Mouse (Mus musculus) lung, embryonic 16.5 days (tissue): Measurements from ENCODE around the gene Tdrd9. TPM values are rescaled to one million over a fixed set of nuclear protein-coding genes. Genes with fewer than 3 reads are reported as not detected.
"Not testable (repeated sequence)": the region's sequence is repeated elsewhere in the genome, so short reads cannot be mapped to it uniquely, and the experiment has no call there.

Experiments used
- ATAC-seq: fragments of 200-750 bp; cut with Nextera tagmentation; 2 replicates; pipeline ENCODE4 v1.8.0; 2017; ENCODE audit warnings: low read depth, mild to moderate bottlenecking, moderate library complexity
- H3K27ac ChIP-seq: fragments of 300-500 bp; sonication (generic); 2 replicates; pipeline ENCODE4 v1.5.1; 2014; ENCODE audit warnings: mild to moderate bottlenecking, control low read depth, low read length
- H3K27me3 ChIP-seq: fragments of 300-500 bp; sonication (generic); 2 replicates; pipeline ENCODE4 v1.6.1; 2014; ENCODE audit warnings: low read depth, low read length, mixed read lengths; ENCODE audit not compliant: control insufficient read depth, insufficient read depth
- H3K36me3 ChIP-seq: fragments of 300-500 bp; sonication (generic); 2 replicates; pipeline ENCODE4 v1.6.1; 2014; ENCODE audit warnings: low read length; ENCODE audit not compliant: control insufficient read depth, insufficient read depth
- H3K4me1 ChIP-seq: fragments of 300-500 bp; sonication (generic); replicated peaks from 2 replicates; pipeline ENCODE4 v1.6.1; 2014; ENCODE audit warnings: low read length, mixed read lengths; ENCODE audit not compliant: control insufficient read depth, insufficient read depth
- H3K4me2 ChIP-seq: fragments of 300-500 bp; sonication (generic); 2 replicates; pipeline ENCODE4 v1.6.1; 2014; ENCODE audit warnings: low read depth, low read length, control low read depth
- H3K4me3 ChIP-seq: fragments of 300-500 bp; sonication (generic); 2 replicates; pipeline ENCODE4 v1.5.1; 2014; ENCODE audit warnings: mild to moderate bottlenecking, low read length, control low read depth
- H3K9ac ChIP-seq: fragments of 300-500 bp; sonication (generic); 2 replicates; pipeline ENCODE4 v1.6.1; 2014; ENCODE audit warnings: low read length, control low read depth
- H3K9me3 ChIP-seq: fragments of 300-500 bp; sonication (generic); 2 replicates; pipeline ENCODE4 v1.6.1; 2016; ENCODE audit warnings: low read length; ENCODE audit not compliant: control insufficient read depth
- WGBS: fragments of 180-500 bp; shearing (Covaris S2); extraction: QIAGEN DNeasy Blood & Tissue Kit; methylation state at CpG from one replicate; pipeline ENCODE4 v1.1.7; 2014; 5-methylcytosine and 5-hydroxymethylcytosine counted together
- polyA plus RNA-seq: library from polyadenylated mRNA; unstranded; fragments of >200 nt; fragmentation: Nextera tagmentation; extraction: Ambion mirVana; gene quantifications from 2 replicates; pipeline ENCODE4 v1.2.1, GENCODE M21; 2015

Tdrd9 gene
- polyA plus RNA-seq, 1 experiment from 2014 or later = 0.23 TPM

GRCm38 (mm10) chr12:112033409-112033975 is 62.1 kb downstream of the Tdrd9 start:
- Histone ChIP-seq H3K27ac (no peak overlapping the region), H3K4me1 (no peaks in the 10 kb centered on the region), H3K9ac (no peak overlapping the region), H3K9me3 (no peaks in the 10 kb centered on the region), H3K4me2 (no peak overlapping the region), H3K4me3 (no peak overlapping the region), H3K27me3 (no peaks in the 10 kb centered on the region), H3K36me3 (no peaks in the 10 kb centered on the region)
- no peak for ATAC-seq
- WGBS = 58% methylated on average over 10 of the region's 10 CpGs

GRCm38 (mm10) chr12:112035341-112036100 is 64.2 kb downstream of the Tdrd9 start:
- not testable (repeated sequence) for H3K27me3 ChIP-seq, ATAC-seq, H3K9me3 ChIP-seq, H3K4me1 ChIP-seq, H3K27ac ChIP-seq, H3K4me2 ChIP-seq, H3K4me3 ChIP-seq, H3K9ac ChIP-seq, H3K36me3 ChIP-seq
- WGBS = 76% methylated on average over 6 of the region's 6 CpGs

DNA sequence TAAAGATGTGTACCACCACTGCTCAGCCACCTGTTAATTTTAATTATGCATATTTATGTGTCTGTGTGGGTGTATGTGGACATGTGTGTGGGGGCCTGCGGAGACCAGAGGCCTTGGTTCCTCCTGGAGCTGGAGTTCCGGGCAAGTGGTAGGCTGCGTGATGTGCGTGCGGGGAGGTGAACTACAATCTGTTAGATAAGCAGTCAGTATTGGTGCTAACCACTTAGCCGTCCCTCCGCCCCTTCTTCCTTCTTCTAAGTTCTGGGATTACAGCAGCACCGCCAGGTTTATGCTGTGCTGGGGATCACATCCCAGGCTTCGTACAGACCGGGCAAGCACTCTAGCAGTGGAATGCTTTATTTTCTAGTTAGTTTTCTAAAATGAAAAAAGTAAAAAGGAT is 67.1 kb downstream of the Tdrd9 start:
- H3K4me2 ChIP-seq = no peak overlapping the region
- no peaks in the 10 kb centered on the region for H3K4me1 ChIP-seq
- 91% methylated on average over 10 of the region's 10 CpGs for WGBS
- H3K9me3 ChIP-seq = no peaks in the 10 kb centered on the region
- ATAC-seq = no peak
- H3K27me3 ChIP-seq = no peaks in the 10 kb centered on the region
- H3K4me3 ChIP-seq = no peak overlapping the region
- no peak overlapping the region for H3K27ac ChIP-seq
- H3K9ac ChIP-seq = no peak overlapping the region
- no peaks in the 10 kb centered on the region for H3K36me3 ChIP-seq

DNA sequence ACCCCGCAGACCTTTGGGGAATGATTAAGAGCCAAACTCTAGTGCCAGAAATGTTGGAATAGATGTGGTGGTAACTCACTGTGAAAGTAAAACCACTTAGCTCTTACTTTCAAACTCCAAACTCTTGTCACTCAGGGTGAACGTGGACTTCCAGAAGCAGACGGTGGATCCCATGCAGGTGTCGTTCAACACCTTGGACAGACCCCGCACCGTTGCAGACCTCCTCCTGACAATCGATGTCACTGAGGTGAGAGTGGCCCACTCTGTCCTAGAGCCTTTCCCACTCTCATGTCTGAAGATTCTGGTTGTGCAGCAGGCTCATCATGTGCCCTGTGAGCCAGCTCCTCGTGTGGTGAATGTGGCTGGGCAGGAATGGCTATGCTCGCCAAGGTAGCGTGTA is 67.8 kb downstream of the Tdrd9 start:
- Histone ChIP-seq H3K9me3 (no peaks in the 10 kb centered on the region), H3K4me2 (no peak overlapping the region), H3K4me3 (no peak overlapping the region), H3K9ac (no peak overlapping the region), H3K4me1 (no peaks in the 10 kb centered on the region), H3K27ac (no peak overlapping the region), H3K27me3 (no peaks in the 10 kb centered on the region), H3K36me3 (no peaks in the 10 kb centered on the region)
- 86% methylated on average over 10 of the region's 10 CpGs for WGBS
- ATAC-seq = no peak

DNA sequence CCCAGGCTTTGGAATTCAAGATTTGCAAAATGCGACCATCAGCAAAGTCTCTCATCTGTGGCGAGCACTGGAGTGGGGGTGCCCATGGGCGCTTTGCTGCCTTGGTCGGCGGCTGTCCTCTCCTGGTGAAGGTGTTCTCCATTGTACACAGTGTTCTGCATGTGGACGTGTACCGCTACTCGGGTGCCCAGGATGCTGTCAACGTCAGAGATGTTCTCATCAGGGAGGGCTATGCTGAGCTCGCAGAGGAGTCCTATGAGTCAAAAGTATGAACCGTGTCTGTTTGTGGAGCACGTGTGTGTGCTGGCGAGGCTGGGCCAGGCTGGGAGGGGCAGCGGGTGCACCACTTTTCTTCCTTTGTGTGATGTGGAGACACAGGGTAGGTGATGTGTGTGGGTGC is 71.3 kb downstream of the Tdrd9 start:
- H3K27me3 ChIP-seq = no peaks in the 10 kb centered on the region
- no peaks in the 10 kb centered on the region for H3K4me1 ChIP-seq
- no peak overlapping the region for H3K4me2 ChIP-seq
- H3K4me3 ChIP-seq = no peak overlapping the region
- no peak overlapping the region for H3K27ac ChIP-seq
- WGBS = 86% methylated on average over 14 of the region's 14 CpGs
- no peaks in the 10 kb centered on the region for H3K36me3 ChIP-seq
- no peaks in the 10 kb centered on the region for H3K9me3 ChIP-seq
- no peak overlapping the region for H3K9ac ChIP-seq
- ATAC-seq = no peak

DNA sequence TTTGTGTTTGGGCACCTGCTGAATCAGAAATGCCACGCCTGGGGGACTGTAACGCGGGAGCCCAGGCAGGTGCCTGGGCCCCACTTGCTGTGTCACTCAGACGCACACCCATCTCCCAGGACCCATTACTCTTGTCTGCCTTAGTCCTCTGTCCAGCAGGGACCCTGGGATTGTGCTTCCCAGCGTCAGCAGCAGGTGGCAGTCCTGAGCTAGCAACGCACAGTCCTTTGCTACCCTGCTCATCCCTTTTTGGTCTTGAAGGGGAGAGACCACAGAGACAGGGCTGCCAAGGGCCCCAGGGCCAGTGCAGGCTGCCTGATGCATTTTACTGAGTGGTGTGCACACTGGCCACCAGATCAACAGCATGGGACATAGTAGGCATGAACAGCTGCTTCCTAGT is 106.3 kb downstream of the Tdrd9 start:
- Histone ChIP-seq H3K27me3 (no peaks in the 10 kb centered on the region), H3K27ac (no peak overlapping the region), H3K9me3 (no peaks in the 10 kb centered on the region), H3K9ac (no peak overlapping the region), H3K4me2 (no peak overlapping the region), H3K4me3 (no peak overlapping the region), H3K4me1 (no peaks in the 10 kb centered on the region), H3K36me3 (no peaks in the 10 kb centered on the region)
- ATAC-seq = peak; percentile 38; the same call in 1 of the 2 replicates
- WGBS = 5% methylated on average over 6 of the region's 6 CpGs

GRCm38 (mm10) chr12:112079911-112080310 is 108.6 kb downstream of the Tdrd9 start:
- Histone ChIP-seq H3K9ac (no peak overlapping the region), H3K4me3 (no peak overlapping the region), H3K36me3 (no peaks in the 10 kb centered on the region), H3K4me2 (no peak overlapping the region), H3K4me1 (no peaks in the 10 kb centered on the region), H3K27me3 (no peaks in the 10 kb centered on the region), H3K27ac (no peak overlapping the region), H3K9me3 (no peaks in the 10 kb centered on the region)
- WGBS = 71% methylated on average over 8 of the region's 8 CpGs
- no peak for ATAC-seq

- H3K27ac ChIP-seq = no peak overlapping the region
- ATAC-seq = no peak
- no peaks in the 10 kb centered on the region for H3K27me3 ChIP-seq
- H3K9ac ChIP-seq = no peak overlapping the region
- H3K9me3 ChIP-seq = no peaks in the 10 kb centered on the region
- WGBS = 86% methylated on average over 4 of the region's 4 CpGs
- no peaks in the 10 kb centered on the region for H3K4me1 ChIP-seq
- H3K4me2 ChIP-seq = no peak overlapping the region
- no peaks in the 10 kb centered on the region for H3K36me3 ChIP-seq
- no peak overlapping the region for H3K4me3 ChIP-seq
Observed at GRCm38 (mm10) chr12:112080911-112081310, 109.6 kb downstream of the Tdrd9 start.

DNA sequence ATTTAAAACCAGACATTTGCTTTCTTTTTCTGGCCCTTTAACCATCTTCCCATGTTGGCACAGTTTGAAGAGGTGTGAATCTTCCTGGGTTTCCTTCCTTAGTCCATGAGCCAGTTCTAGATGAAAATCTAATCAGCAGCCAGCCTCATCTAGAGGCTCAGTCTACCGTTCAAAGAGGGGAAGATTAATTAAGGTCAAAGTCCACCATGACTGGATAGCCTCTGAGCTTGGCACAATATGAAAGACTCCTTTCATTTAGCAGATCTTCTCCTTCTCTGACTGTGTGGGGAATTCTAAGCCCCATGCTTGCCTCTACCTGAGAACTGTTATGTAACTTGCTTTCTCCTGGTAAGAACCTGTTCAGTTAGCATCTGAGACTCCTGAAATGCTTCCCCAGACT is 110.9 kb downstream of the Tdrd9 start:
- H3K4me1 ChIP-seq = no peaks in the 10 kb centered on the region
- no peak overlapping the region for H3K4me2 ChIP-seq
- H3K9me3 ChIP-seq = no peaks in the 10 kb centered on the region
- no peak overlapping the region for H3K27ac ChIP-seq
- no peak for ATAC-seq
- H3K9ac ChIP-seq = no peak overlapping the region
- WGBS = 36% methylated on average over 1 of the region's 1 CpGs
- no peaks in the 10 kb centered on the region for H3K27me3 ChIP-seq
- no peaks in the 10 kb centered on the region for H3K36me3 ChIP-seq
- H3K4me3 ChIP-seq = no peak overlapping the region
